Mouse (Mus musculus): Measurements from ENCODE around the gene Gm5475. TPM values are rescaled to one million over a fixed set of nuclear protein-coding genes. Genes with fewer than 3 reads are reported as not detected.

Gene Gm5475
- total and polyA plus RNA-seq, 3 experiments, result not detected

DNA sequence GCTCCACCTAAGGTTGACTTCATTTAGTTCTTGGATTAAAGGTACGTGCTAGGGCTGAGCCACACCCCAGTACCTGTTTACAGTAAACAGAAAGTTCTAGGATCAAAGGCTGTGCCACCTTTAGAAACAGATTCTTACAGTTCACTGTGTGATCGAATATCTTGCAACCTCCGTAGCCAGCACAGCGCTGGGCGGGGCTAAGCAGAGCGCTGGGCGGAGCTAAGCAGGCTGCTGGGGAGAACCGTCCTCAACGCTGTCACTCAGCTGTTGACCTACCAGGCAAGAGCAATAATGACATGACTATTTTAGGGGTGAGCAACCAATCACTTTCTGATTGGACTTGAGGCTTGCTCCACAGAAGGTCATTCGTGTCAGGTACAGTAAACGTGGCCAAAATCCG, 39.0 kb downstream of the Gm5475 start:
- Histone ChIP-seq H3K4me2 (ENCODE audit: insufficient read depth, low read depth, poor library complexity, severe bottlenecking) (peak overlapping the region; percentile 41; the same call in 1 of the 2 replicates), H3K27ac (ENCODE audit: insufficient read depth, low read depth) (no peak overlapping the region), H3K4me1 (ENCODE audit: control insufficient read depth in 1 of 2, insufficient read depth in 2 of 2) (peaks cover 8 to 29% of the 10 kb centered on the region in 2 experiments), H3K4me3 (replicated peaks in 1 of 3; ENCODE audit: low read depth in 2 of 3, low read length in 2 of 3, poor library complexity in 1 of 3) (peak overlapping the region in 1 of 3 experiments; percentile 24), H3K9me3 (replicated peaks; ENCODE audit: low read length) (no peaks in the 10 kb centered on the region), H3K27me3 (replicated peaks) (peaks cover 3% of the 10 kb centered on the region), H3K36me3 (replicated peaks in 1 of 2; ENCODE audit: control insufficient read depth in 1 of 2, insufficient read depth in 1 of 2, low read length in 1 of 2) (no peaks in the 10 kb centered on the region), H3K79me2 (replicated peaks; ENCODE audit: control insufficient read depth, extremely low read depth, insufficient read depth, poor library complexity, severe bottlenecking) (no peaks in the 10 kb centered on the region), H3K9ac (ENCODE audit: insufficient read depth, low read depth) (no peak overlapping the region)
- TF ChIP-seq GABPA (IDR thresholded peaks at IDR 0.05; ENCODE audit: insufficient replicate concordance, low read depth, low read length) (no peak), TBP (conservative IDR thresholded peaks at IDR 0.05; ENCODE audit: low read depth, low read length) (0 out of 2 replicates have a peak, but pooled peaks have one; percentile 42)
- dilution Hi-C loops (cut with MboI; ENCODE audit: extremely low pct_ligation_motif_present, extremely low pct_unique_long_range_greater_than_20kb, low sequenced_read_pairs), result no loop called here
- DNase-seq (ENCODE audit: extremely low read depth), result peak; percentile 52
- in situ Hi-C loops (cut with MboI; ENCODE audit: low pct_ligation_motif_present, low pct_unique_long_range_greater_than_20kb, low sequenced_read_pairs), result loop anchor here (5.0 kb wide), 3 partner anchors 151 to 291 kb away; no protein-coding TSS in a partner anchor

DNA sequence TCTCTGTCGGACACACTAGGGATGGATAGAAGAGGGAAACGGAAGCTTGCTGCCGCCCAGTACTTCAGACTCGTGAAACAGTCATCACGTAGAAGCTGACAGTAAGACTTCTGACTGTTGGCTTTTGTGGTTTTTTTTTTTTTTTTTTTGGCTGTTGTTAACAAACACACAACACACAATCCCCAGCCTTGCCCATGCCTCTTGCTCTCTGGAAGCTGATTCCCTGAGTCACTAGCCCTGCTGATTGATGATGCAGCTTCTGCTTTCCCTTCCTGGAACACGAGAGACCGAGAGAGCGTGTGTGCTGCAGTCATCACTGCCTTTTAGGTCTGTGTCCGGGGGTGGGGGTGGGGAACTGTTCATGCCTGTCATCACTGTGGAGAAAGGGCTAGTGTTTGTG, 39.7 kb downstream of the Gm5475 start:
- Histone ChIP-seq H3K4me1 (ENCODE audit: control insufficient read depth in 1 of 2, insufficient read depth in 2 of 2) (peaks cover 8 to 31% of the 10 kb centered on the region in 2 experiments), H3K4me2 (ENCODE audit: insufficient read depth, low read depth, poor library complexity, severe bottlenecking) (peak overlapping the region; percentile 41), H3K9ac (ENCODE audit: insufficient read depth, low read depth) (no peak overlapping the region), H3K79me2 (replicated peaks; ENCODE audit: control insufficient read depth, extremely low read depth, insufficient read depth, poor library complexity, severe bottlenecking) (no peaks in the 10 kb centered on the region), H3K4me3 (replicated peaks in 1 of 3; ENCODE audit: low read depth in 2 of 3, low read length in 2 of 3, poor library complexity in 1 of 3) (no peak overlapping the region), H3K27me3 (replicated peaks) (peaks cover 3% of the 10 kb centered on the region), H3K9me3 (replicated peaks; ENCODE audit: low read length) (no peaks in the 10 kb centered on the region), H3K36me3 (replicated peaks in 1 of 2; ENCODE audit: control insufficient read depth in 1 of 2, insufficient read depth in 1 of 2, low read length in 1 of 2) (no peaks in the 10 kb centered on the region), H3K27ac (ENCODE audit: insufficient read depth, low read depth) (no peak overlapping the region)
- peak; percentile 47 for DNase-seq (ENCODE audit: extremely low read depth)
- dilution Hi-C loops (cut with MboI; ENCODE audit: extremely low pct_ligation_motif_present, extremely low pct_unique_long_range_greater_than_20kb, low sequenced_read_pairs) (no loop called here), in situ Hi-C loops (cut with MboI; ENCODE audit: low pct_ligation_motif_present, low pct_unique_long_range_greater_than_20kb, low sequenced_read_pairs) (loop anchor here (5.0 kb wide), 3 partner anchors 151 to 291 kb away; no protein-coding TSS in a partner anchor)
- TF ChIP-seq MXI1 (IDR thresholded peaks at IDR 0.05; ENCODE audit: low read depth, low read length) (peak; percentile 67; the same call in 1 of the 2 replicates), BHLHE40 (IDR thresholded peaks at IDR 0.05; ENCODE audit: low read depth, low read length) (peak; percentile 43), NELFE (IDR thresholded peaks at IDR 0.05; ENCODE audit: low read depth, low read length) (no peak), MEF2A (IDR thresholded peaks at IDR 0.05; ENCODE audit: borderline replicate concordance, low read depth, low read length) (peak; percentile 44; the same call in 1 of the 2 replicates), HCFC1 (IDR thresholded peaks at IDR 0.05; ENCODE audit: low read depth, low read length) (no peak), IRF4 (IDR thresholded peaks at IDR 0.05; ENCODE audit: low read depth, low read length) (peak; percentile 29; the same call in 1 of the 2 replicates), CHD2 (IDR thresholded peaks at IDR 0.05; ENCODE audit: low read length) (peak; percentile 57; the same call in 1 of the 2 replicates), ELF1 (IDR thresholded peaks at IDR 0.05; ENCODE audit: low read depth, low read length) (0 out of 2 replicates have a peak, but pooled peaks have one; percentile 20), ZNF384 (IDR thresholded peaks at IDR 0.05; ENCODE audit: low read depth, low read length) (peak; percentile 43; the same call in 1 of the 2 replicates)

DNA sequence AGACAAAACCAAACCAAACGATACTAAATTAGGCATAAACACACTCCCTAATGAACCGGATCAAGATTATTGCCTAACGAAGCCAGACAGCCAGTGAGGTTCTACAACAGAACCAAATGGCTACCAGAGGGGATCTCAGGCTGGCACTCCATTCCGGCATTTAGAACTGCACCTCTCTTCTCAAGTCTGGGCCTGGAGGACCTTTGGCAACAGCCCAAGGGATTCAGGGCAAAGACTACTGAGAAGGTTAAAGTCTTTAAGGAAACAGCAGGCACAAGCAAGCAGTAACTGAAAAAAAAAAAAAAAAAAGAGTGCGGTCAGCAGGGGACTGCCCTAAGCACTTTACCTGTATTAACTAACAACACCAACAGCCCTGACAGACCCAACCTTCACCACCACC, 40.1 kb downstream of the Gm5475 start:
- dilution Hi-C loops (cut with MboI; ENCODE audit: extremely low pct_ligation_motif_present, extremely low pct_unique_long_range_greater_than_20kb, low sequenced_read_pairs), result no loop called here
- no peak for DNase-seq (ENCODE audit: extremely low read depth)
- in situ Hi-C loops (cut with MboI; ENCODE audit: low pct_ligation_motif_present, low pct_unique_long_range_greater_than_20kb, low sequenced_read_pairs), result loop anchor here (5.0 kb wide), 3 partner anchors 150 to 290 kb away; no protein-coding TSS in a partner anchor
- no peaks in the 10 kb centered on the region for H3K9me3 ChIP-seq (replicated peaks; ENCODE audit: low read length)
- H3K79me2 ChIP-seq (replicated peaks; ENCODE audit: control insufficient read depth, extremely low read depth, insufficient read depth, poor library complexity, severe bottlenecking), result no peaks in the 10 kb centered on the region
- H3K36me3 ChIP-seq (replicated peaks in 1 of 2; ENCODE audit: control insufficient read depth in 1 of 2, insufficient read depth in 1 of 2, low read length in 1 of 2), result no peaks in the 10 kb centered on the region
- H3K4me1 ChIP-seq (ENCODE audit: control insufficient read depth in 1 of 2, insufficient read depth in 2 of 2), result peaks cover 8 to 29% of the 10 kb centered on the region in 2 experiments
- H3K27me3 ChIP-seq (replicated peaks), result peaks cover 3% of the 10 kb centered on the region
- no peak overlapping the region for H3K9ac ChIP-seq (ENCODE audit: insufficient read depth, low read depth)
- no peak overlapping the region for H3K27ac ChIP-seq (ENCODE audit: insufficient read depth, low read depth)
- TF ChIP-seq MAX (IDR thresholded peaks at IDR 0.05; ENCODE audit: low read length) (no peak), CHD2 (IDR thresholded peaks at IDR 0.05; ENCODE audit: low read length) (no peak), ZKSCAN1 (IDR thresholded peaks at IDR 0.05; ENCODE audit: borderline replicate concordance, low read depth, low read length) (no peak), MYC (IDR thresholded peaks at IDR 0.05; ENCODE audit: low read depth, low read length) (no peak), UBTF (IDR thresholded peaks at IDR 0.05; ENCODE audit: low read depth, low read length) (no peak), ETS1 (conservative IDR thresholded peaks at IDR 0.05; ENCODE audit: low read depth, low read length) (no peak), IRF4 (IDR thresholded peaks at IDR 0.05; ENCODE audit: low read depth, low read length) (no peak), KAT2A (IDR thresholded peaks at IDR 0.05; ENCODE audit: insufficient replicate concordance, low read length) (no peak), ZMIZ1 (IDR thresholded peaks at IDR 0.05; ENCODE audit: low read depth, low read length) (no peak), POLR2A (IDR thresholded peaks at IDR 0.05; ENCODE audit: low read depth, low read length) (no peak), HCFC1 (IDR thresholded peaks at IDR 0.05; ENCODE audit: low read depth, low read length) (no peak), ELF1 (IDR thresholded peaks at IDR 0.05; ENCODE audit: low read depth, low read length) (no peak), ZNF384 (IDR thresholded peaks at IDR 0.05; ENCODE audit: low read depth, low read length) (no peak), USF1 (IDR thresholded peaks at IDR 0.05; ENCODE audit: low read depth, low read length) (no peak), NRF1 (IDR thresholded peaks at IDR 0.05; ENCODE audit: low read depth, low read length) (no peak), ZC3H11A (IDR thresholded peaks at IDR 0.05; ENCODE audit: low read depth, low read length) (no peak), SIN3A (IDR thresholded peaks at IDR 0.05; ENCODE audit: low read length) (no peak)
- no peak overlapping the region for H3K4me3 ChIP-seq (replicated peaks in 1 of 3; ENCODE audit: low read depth in 2 of 3, low read length in 2 of 3, poor library complexity in 1 of 3)
- H3K4me2 ChIP-seq (ENCODE audit: insufficient read depth, low read depth, poor library complexity, severe bottlenecking), result peak overlapping the region; percentile 18; the same call in 1 of the 2 replicates
